Mouse (Mus musculus) left cerebral cortex, postnatal 4 days (tissue): ENCODE results near the gene Polr3c. TPM values are rescaled to one million over a fixed set of nuclear protein-coding genes. Genes with fewer than 3 reads are reported as not detected.
"Not testable (repeated sequence)": the region's sequence is repeated elsewhere in the genome, so short reads cannot be mapped to it uniquely, and the experiment has no call there.

Experiments
- DNase-seq: peaks from one replicate; pipeline ENCODE4 v3.0.0-alpha.2; 2022
- intact Hi-C: fragments of 180-260 bp; cut with DNase I; formaldehyde crosslinking; loops from one replicate; pipeline ENCODE4 v1.15.1; 2025
- total RNA-seq, 2 experiments: library from RNA; stranded (reverse); gene quantifications; 2 replicates each; pipeline ENCODE4 v1.2.3; 2021

Gene Polr3c
- 10 to 100 TPM; 27.0 to 28.0 TPM for total RNA-seq

- intact Hi-C loops = no loop called here
- DNase-seq = peak; percentile 95
Measured at GRCm38 (mm10) chr3:96727343-96727827, at the start of gene Polr3c, which contains the start of gene Rnf115. Polr3c (minus strand) TSS chr3:96727628. Rnf115 (plus strand) TSS chr3:96727664.

GRCm38 (mm10) chr3:96777120-96777519 is 49.7 kb upstream of the Polr3c start:
- intact Hi-C loops = no loop called here
- no peak for DNase-seq

GRCm38 (mm10) chr3:96772949-96773348 is 45.5 kb upstream of the Polr3c start:
- intact Hi-C loops = no loop called here
- DNase-seq = no peak

GRCm38 (mm10) chr3:96769971-96770370 is 42.5 kb upstream of the Polr3c start:
- DNase-seq = no peak
- intact Hi-C loops = no loop called here

GRCm38 (mm10) chr3:96764528-96764927 is 37.1 kb upstream of the Polr3c start:
- intact Hi-C loops = no loop called here

GRCm38 (mm10) chr3:96759695-96760094 is 32.3 kb upstream of the Polr3c start:
- no peak for DNase-seq

More at GRCm38 (mm10) chr3:96764528-96764927, 37.1 kb upstream of the Polr3c start:
- DNase-seq = no peak

GRCm38 (mm10) chr3:96757691-96758090 is 30.3 kb upstream of the Polr3c start:
- intact Hi-C loops = no loop called here
- DNase-seq = no peak

More at GRCm38 (mm10) chr3:96759695-96760094, 32.3 kb upstream of the Polr3c start:
- intact Hi-C loops = no loop called here

- intact Hi-C loops = no loop called here
- DNase-seq = no peak
Measured at GRCm38 (mm10) chr3:96755935-96756334, 28.5 kb upstream of the Polr3c start.

GRCm38 (mm10) chr3:96746829-96747228 is 19.4 kb upstream of the Polr3c start:
- no peak for DNase-seq
- intact Hi-C loops = no loop called here

GRCm38 (mm10) chr3:96744348-96744747 is 16.9 kb upstream of the Polr3c start:
- intact Hi-C loops = no loop called here
- no peak for DNase-seq

- intact Hi-C loops, DNase-seq: not testable (repeated sequence)
Measured at GRCm38 (mm10) chr3:96740279-96740678, 12.9 kb upstream of the Polr3c start.

GRCm38 (mm10) chr3:96737995-96738394 is 10.6 kb upstream of the Polr3c start:
- no peak for DNase-seq
- intact Hi-C loops = loop anchor here (5.0 kb wide), 1 partner anchor 64 kb away; no protein-coding TSS in a partner anchor

- no peak for DNase-seq
- intact Hi-C loops = loop anchor here (5.0 kb wide), 1 partner anchor 65 kb away; no protein-coding TSS in a partner anchor
Measured at GRCm38 (mm10) chr3:96737013-96737740, 9.7 kb upstream of the Polr3c start.

- DNase-seq = no peak
- intact Hi-C loops = loop anchor here (5.0 kb wide), 1 partner anchor 67 kb away; no protein-coding TSS in a partner anchor
Measured at GRCm38 (mm10) chr3:96735200-96735599, 7.8 kb upstream of the Polr3c start.

- intact Hi-C loops = no loop called here
Measured at GRCm38 (mm10) chr3:96733984-96734383, 6.6 kb upstream of the Polr3c start.

GRCm38 (mm10) chr3:96730785-96731184 is 3.4 kb upstream of the Polr3c start:
- intact Hi-C loops = no loop called here
- no peak for DNase-seq

More at GRCm38 (mm10) chr3:96733984-96734383, 6.6 kb upstream of the Polr3c start:
- no peak for DNase-seq

GRCm38 (mm10) chr3:96729403-96729784 is 2.0 kb upstream of the Polr3c start:
- intact Hi-C loops = no loop called here
- no peak for DNase-seq

- DNase-seq = no peak
Measured at GRCm38 (mm10) chr3:96728634-96729402, 1.4 kb upstream of the Polr3c start.

GRCm38 (mm10) chr3:96727828-96728633 is 603 bp upstream of the Polr3c start:
- intact Hi-C loops = no loop called here
- no peak for DNase-seq

More at GRCm38 (mm10) chr3:96728634-96729402, 1.4 kb upstream of the Polr3c start:
- intact Hi-C loops = no loop called here

- DNase-seq = peak; percentile 72
- intact Hi-C loops = no loop called here
Measured at GRCm38 (mm10) chr3:96719173-96719572, 8.3 kb downstream of the Polr3c start.
